Mouse (Mus musculus) B cell, adult 2 months (primary cell): ENCODE data around the gene Hebp2.

Experiments
- DNase-seq, 2 experiments: peaks; one replicate each; pipeline ENCODE4 v3.0.0; 2022

The Hebp2 gene

GRCm38 (mm10) chr10:18508586-18508985 lies 37.3 kb downstream of the Hebp2 start:
- no peak for DNase-seq

DNA sequence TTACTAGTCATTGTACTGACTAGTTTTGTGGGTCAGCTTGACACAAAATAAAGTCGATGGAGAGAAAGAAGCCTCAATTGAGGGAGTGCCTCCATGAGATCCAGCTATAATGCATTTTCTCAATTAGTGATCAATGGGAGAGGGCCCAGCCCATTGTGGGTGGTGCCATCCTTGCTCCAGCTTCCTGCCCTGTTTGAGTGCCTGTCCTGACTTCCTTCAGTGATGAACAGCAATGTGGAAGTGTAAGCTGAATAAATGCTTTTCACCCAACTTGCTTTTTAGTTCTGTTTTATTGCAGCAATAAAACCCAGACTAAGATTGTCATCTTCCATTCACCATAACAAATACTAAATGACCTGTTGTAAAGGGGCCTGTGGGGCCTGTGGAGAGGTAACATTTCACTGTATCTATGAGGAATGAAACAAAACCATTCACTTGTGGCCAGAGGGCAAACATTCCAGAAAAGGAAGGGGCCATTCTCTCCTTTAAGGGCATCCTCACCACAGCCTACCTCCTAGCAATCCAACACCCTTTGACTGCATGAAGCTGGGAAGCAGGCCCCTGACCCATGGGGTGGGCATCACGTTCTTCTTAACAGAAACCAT lies 37.9 kb downstream of the Hebp2 start:
- DNase-seq = no peak

DNA sequence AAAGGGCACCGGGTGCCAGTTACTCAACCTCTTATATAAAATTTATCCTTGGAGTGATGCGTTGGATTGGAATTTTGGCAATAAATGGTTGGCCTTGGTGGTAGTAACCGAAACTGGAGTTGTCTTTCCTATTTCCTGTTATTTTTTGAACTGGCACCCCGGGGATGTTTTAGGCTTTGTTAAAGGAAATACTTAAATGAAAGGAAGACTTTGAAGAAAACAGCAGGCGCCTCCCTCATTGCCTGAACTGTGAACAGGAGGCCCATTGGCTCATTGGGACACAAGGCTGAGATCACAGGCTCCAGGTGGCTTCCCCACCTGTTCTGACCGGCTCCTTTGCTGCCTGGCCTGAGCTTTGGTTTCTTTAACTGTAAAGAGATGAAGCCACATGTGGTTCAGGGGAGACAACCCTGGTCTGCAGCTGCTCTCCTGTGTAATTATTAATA lies 39.4 kb downstream of the Hebp2 start:
- no peak for DNase-seq

- no peak for DNase-seq
Measured at GRCm38 (mm10) chr10:18505690-18506089, 40.2 kb downstream of the Hebp2 start.

DNA sequence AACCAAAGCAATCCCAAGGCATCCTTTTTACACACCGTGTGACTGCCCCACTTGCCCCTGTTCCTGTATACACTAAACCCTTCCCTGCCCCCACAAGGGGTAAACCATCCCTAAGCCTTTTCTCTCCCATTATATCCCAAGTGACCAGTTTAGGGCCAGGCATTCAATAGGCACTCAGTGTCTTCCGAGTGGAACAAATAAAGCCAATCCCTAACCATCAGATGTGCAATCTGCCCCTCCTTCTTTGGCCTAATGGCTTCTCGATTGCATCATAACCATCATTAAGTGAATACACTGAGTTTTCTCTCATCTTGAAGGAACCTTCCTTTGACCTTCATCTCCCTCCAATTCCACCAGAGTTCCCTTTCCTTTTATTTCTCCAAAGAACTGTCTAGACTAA lies 43.9 kb downstream of the Hebp2 start:
- no peak for DNase-seq

DNA sequence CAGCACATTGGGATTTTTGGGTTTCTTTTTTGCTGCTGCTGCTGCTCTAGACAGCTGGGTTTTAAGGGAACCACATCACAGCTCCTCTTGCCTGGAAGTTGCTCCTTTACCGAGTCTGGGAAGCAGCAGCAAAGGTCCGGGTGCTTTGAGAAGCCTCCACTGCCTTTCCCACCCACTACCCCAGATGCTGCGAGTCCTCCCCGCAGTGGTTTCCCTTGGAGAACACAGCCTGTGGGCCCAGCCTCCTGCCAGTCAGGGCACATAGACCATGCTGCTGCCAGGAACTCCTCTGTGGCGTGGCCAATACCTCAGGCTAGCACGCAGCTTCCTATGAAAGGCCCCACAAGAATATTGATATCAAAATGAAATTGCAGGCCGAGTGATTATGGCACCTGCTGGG lies 48.8 kb downstream of the Hebp2 start:
- no peak for DNase-seq

DNA sequence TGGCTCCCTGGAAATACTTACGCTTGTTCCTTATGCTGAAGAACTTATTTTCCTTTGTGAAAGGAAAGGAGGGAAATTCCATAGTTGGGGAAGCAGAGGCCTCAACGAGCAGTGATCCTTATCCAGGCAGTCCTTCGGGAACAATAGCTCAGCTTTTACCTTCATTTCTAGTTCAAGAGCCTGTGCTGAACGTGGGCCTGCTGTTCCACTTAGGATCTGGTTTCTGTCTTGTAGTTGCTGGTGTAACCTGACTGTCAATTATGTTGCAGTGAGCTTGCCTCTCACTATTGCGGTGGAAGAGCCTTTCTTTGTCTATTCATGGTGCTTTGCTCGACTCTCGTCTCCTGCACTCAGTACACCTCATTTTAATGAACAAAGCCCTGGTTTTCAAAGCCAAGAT lies 51.6 kb downstream of the Hebp2 start:
- no peak for DNase-seq

DNA sequence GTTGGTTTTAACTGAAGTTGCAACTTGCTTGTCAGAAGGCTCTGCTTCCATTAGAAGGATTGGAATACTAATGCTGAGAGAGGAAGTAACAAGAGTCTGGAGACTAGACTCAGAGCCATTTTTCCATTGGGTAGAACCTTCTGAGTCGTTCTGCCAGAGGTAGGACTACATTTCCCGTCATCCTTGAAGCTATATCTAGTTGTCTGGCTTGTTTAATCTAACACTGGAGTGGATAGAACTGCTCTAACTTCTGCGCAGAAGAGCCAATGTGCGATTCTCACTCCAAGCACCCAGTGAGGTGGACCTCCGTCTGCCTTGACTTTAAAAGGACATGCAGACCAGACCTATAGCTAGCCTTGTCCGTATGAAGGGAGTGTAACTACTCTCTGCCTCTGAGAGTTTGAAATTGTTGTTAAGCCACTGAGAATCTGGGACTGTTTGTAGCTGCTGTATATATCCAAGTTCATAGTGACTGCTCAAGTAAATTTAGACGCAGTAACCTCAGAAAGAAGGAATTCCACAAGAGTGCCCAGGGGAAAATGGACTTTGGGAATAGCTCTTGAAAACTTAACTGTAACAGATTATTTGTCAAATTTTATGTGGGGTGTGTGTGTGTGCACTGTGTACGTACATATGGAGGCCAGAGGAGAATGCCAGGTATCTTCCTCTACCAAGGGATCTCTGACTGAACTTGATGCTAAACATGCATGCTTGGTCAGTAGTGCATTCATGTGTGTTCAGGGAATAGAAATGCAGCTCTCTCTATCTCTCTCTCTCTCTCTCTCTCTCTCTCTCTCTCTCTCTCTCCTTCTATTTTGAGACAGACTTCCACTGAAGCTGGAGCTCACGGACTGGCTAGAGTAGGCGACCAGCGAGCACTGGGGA lies 52.6 kb downstream of the Hebp2 start:
- no peak for DNase-seq

DNA sequence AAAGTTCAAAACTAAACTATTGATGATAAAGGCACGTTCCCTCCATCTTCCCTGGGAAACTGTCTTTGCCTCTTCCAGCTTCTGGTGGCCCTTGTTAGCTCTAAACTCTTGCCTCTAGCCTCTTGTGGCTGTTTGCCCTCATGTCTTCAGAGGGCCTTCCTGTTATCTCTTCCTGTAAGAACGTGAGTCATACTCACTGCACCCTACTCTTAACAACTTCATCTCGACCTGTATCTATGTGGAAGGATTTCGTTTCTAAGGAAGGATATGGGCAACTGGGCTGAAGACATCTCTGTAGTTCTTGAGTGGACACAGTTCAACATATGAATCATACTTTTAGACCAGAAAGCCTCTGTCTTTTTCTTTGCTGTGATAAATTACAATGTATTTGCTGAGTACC lies 53.9 kb downstream of the Hebp2 start:
- DNase-seq = no peak

- DNase-seq = no peak
Measured at GRCm38 (mm10) chr10:18489936-18490335, 55.9 kb downstream of the Hebp2 start.
